Mouse (Mus musculus) limb, embryonic 13.5 days (tissue): ENCODE measurements around the gene Dock8. TPM values are rescaled to one million over a fixed set of nuclear protein-coding genes. Genes with fewer than 3 reads are reported as not detected.

ENCODE experiments used
- ATAC-seq: fragments of 200-750 bp; cut with Nextera tagmentation; 2 replicates; pipeline ENCODE4 v1.8.0; 2017; ENCODE audit warnings: low read depth, moderate number of reproducible peaks, moderate TSS enrichment; ENCODE audit not compliant: low FRiP score
- H3K27ac ChIP-seq: fragments of 300-500 bp; sonication (generic); 2 replicates; pipeline ENCODE4 v1.5.1; 2015; ENCODE audit warnings: inconsistent platforms, mild to moderate bottlenecking, moderate library complexity
- H3K27me3 ChIP-seq: fragments of 300-500 bp; sonication (generic); 2 replicates; pipeline ENCODE4 v1.6.1; 2015; ENCODE audit warnings: mild to moderate bottlenecking, inconsistent platforms
- H3K36me3 ChIP-seq: fragments of 300-500 bp; sonication (generic); 2 replicates; pipeline ENCODE4 v1.6.1; 2015; ENCODE audit warnings: inconsistent platforms, mild to moderate bottlenecking, moderate library complexity
- H3K4me1 ChIP-seq: fragments of 300-500 bp; sonication (generic); 2 replicates; pipeline ENCODE4 v1.6.1; 2015; ENCODE audit warnings: inconsistent platforms
- H3K4me2 ChIP-seq: fragments of 300-500 bp; sonication (generic); replicated peaks from 2 replicates; pipeline ENCODE4 v1.6.1; 2015; ENCODE audit warnings: inconsistent platforms, mild to moderate bottlenecking, moderate library complexity
- H3K4me3 ChIP-seq: fragments of 300-500 bp; sonication (generic); 2 replicates; pipeline ENCODE4 v1.5.1; 2015; ENCODE audit warnings: moderate library complexity, mild to moderate bottlenecking, inconsistent platforms
- H3K9ac ChIP-seq: fragments of 300-500 bp; sonication (generic); 2 replicates; pipeline ENCODE4 v1.6.1; 2015; ENCODE audit warnings: mild to moderate bottlenecking, inconsistent platforms
- H3K9me3 ChIP-seq: fragments of 300-500 bp; sonication (generic); 2 replicates; pipeline ENCODE4 v1.6.1; 2016; ENCODE audit warnings: inconsistent platforms
- WGBS: fragments of 180-500 bp; shearing (Covaris S2); methylation state at CpG from one replicate; pipeline ENCODE4 v1.1.7; 2015; 5-methylcytosine and 5-hydroxymethylcytosine counted together
- polyA plus RNA-seq: library from polyadenylated mRNA; unstranded; fragments of >200 nt; fragmentation: Nextera tagmentation; extraction: Ambion mirVana; gene quantifications from 2 replicates; pipeline ENCODE4 v1.2.1, GENCODE M21; 2015

Gene Dock8
- polyA plus RNA-seq, 1 experiment from 2014 or later: 5.5 TPM

GRCm38 (mm10) chr19:25144110-25145028 lies 145.0 kb downstream of the Dock8 start:
- H3K4me1 ChIP-seq: peaks cover 16% of the 10 kb centered on the region
- no peak for ATAC-seq
- H3K36me3 ChIP-seq: no peaks in the 10 kb centered on the region
- no peak overlapping the region for H3K27ac ChIP-seq
- H3K9ac ChIP-seq: no peak overlapping the region
- H3K27me3 ChIP-seq: no peaks in the 10 kb centered on the region
- WGBS: 38% methylated on average over 17 of the region's 17 CpGs
- no peaks in the 10 kb centered on the region for H3K9me3 ChIP-seq
- H3K4me2 ChIP-seq: no peak overlapping the region
- H3K4me3 ChIP-seq: no peak overlapping the region

DNA sequence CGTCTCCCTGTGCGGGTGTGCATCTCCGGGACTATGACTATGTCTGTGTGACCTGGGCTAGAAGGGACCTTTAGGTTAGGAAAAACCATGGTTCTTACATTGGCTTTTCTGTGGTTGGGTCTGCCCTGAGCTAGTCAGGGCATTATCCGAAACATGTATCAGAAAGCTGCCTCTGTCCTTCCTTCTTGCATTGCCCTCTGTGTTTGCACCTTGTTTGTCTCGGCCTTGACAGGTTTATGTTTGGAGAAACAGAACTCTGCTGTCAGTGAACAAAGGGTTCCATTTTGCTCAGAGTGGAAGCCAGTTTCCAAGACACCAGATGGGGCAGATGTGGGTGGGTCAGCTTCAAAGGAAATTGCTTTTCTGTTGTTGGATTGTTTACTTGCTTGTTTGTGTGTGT lies 145.8 kb downstream of the Dock8 start:
- Histone ChIP-seq H3K27ac (no peak overlapping the region), H3K9ac (no peak overlapping the region)
- ATAC-seq: no peak

DNA sequence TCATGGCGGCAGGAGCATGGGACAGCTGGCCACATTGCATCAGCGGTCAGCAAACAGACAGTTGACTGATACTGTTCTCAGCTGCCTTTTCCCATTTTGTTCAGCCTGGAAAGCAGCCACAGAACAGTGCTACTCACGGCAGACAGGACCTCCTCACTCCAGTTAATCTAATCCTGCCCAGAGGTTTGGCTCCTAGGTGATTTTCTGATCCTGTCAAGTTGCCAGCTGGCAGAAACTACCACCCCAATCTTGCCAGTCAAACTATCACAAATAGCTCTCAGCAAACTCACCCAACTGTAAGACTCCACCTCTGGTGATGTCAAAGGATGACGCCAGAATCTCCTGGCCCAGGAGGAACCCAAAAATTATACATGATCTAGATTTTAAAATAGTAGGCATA lies 146.8 kb downstream of the Dock8 start:
- no peak overlapping the region for H3K27ac ChIP-seq
- H3K27me3 ChIP-seq: no peaks in the 10 kb centered on the region
- H3K4me3 ChIP-seq: no peak overlapping the region
- peaks cover 16% of the 10 kb centered on the region for H3K4me1 ChIP-seq
- WGBS: 88% methylated on average over 4 of the region's 4 CpGs
- H3K9ac ChIP-seq: no peak overlapping the region
- no peaks in the 10 kb centered on the region for H3K9me3 ChIP-seq
- H3K4me2 ChIP-seq: no peak overlapping the region
- no peak for ATAC-seq
- H3K36me3 ChIP-seq: no peaks in the 10 kb centered on the region

More for the DNA sequence above, 145.8 kb downstream of the Dock8 start:
- Histone ChIP-seq H3K27me3 (no peaks in the 10 kb centered on the region), H3K4me3 (no peak overlapping the region), H3K36me3 (no peaks in the 10 kb centered on the region), H3K4me1 (peaks cover 16% of the 10 kb centered on the region), H3K9me3 (no peaks in the 10 kb centered on the region), H3K4me2 (no peak overlapping the region)
- WGBS: 65% methylated on average over 5 of the region's 5 CpGs

DNA sequence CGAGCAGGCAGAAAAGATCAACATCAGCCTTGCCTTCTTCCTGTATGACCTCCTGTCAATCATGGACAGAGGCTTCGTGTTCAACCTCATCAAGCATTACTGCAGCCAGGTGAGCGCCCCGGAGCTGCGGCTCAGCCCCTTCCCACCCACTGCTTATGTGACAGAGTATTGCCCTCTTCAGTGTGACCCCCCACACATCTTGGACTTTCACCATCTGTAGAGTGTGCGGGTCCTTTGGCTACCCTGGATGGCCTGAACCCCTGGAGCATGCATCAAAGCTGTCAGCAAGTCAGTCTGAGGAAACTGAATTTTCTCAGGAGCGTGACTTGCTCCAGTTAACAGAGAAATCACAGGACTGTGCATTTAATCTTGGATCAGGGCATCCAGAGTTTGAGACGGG lies 150.5 kb downstream of the Dock8 start:
- Histone ChIP-seq H3K36me3 (no peaks in the 10 kb centered on the region), H3K9me3 (no peaks in the 10 kb centered on the region), H3K4me3 (no peak overlapping the region), H3K9ac (no peak overlapping the region), H3K27ac (no peak overlapping the region), H3K4me1 (peaks cover 4% of the 10 kb centered on the region), H3K27me3 (no peaks in the 10 kb centered on the region), H3K4me2 (no peak overlapping the region)
- 65% methylated on average over 8 of the region's 8 CpGs for WGBS
- no peak for ATAC-seq

DNA sequence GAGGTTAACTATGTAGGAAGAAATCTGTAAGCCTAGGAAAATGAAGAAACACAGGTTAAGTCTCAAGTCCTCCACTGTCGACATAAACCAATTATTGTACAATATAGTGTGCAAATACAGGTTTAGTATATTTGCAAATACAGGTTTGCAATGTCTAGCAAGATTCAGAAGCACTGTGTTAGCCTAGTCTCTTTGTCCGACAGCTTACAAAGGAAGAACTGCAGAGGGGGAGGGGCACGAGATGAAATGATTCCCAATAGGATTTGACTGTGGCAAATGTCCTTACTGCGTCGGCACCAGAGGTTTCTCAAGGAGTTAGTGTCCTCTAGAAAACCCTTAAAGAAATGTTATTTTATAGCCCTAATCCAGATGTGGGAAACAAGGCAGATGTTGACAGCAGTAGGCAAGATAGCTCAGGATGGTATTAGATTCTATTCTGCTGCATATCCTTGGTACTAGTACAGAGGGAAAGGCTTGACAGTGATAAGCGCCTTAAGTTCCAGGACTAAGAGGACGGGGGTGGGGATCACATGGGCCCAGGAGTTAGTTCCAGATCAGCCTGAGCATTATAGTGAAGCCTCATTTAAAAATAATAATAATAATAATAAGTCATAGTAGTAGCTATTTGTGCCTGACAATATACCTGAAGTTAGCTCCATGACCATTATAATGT lies 155.3 kb downstream of the Dock8 start:
- 73% methylated on average over 7 of the region's 7 CpGs for WGBS
- Histone ChIP-seq H3K27ac (no peak overlapping the region), H3K9me3 (0 out of 2 replicates have a peak, but pooled peaks cover 3% of the 10 kb centered on the region), H3K9ac (no peak overlapping the region), H3K36me3 (no peaks in the 10 kb centered on the region), H3K27me3 (no peaks in the 10 kb centered on the region), H3K4me2 (no peak overlapping the region), H3K4me3 (no peak overlapping the region), H3K4me1 (no peaks in the 10 kb centered on the region)
- no peak for ATAC-seq

DNA sequence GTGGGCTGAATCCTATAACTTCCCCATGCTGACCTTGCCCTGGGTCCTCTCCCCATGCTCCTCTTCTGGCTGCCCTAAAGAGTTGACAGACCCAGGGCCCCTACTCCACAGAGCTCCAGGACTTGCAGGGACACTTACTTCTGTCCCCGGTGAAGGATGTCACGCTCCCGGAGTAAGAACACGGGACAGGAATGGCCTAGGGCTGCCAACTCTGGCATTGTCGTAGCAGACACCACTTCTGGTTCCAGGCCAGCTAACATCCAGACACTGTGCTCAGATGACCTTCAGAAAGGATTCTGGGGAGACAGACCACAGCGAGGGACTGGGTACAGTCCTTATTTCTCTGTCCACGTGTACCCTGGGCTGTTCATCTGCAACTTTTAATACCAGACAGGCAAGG lies 155.9 kb downstream of the Dock8 start:
- no peak for ATAC-seq
- Histone ChIP-seq H3K4me1 (no peaks in the 10 kb centered on the region), H3K4me3 (no peak overlapping the region), H3K9me3 (0 out of 2 replicates have a peak, but pooled peaks cover 4% of the 10 kb centered on the region), H3K27ac (no peak overlapping the region), H3K27me3 (no peaks in the 10 kb centered on the region), H3K9ac (no peak overlapping the region), H3K36me3 (no peaks in the 10 kb centered on the region), H3K4me2 (no peak overlapping the region)
- WGBS: 85% methylated on average over 7 of the region's 7 CpGs

DNA sequence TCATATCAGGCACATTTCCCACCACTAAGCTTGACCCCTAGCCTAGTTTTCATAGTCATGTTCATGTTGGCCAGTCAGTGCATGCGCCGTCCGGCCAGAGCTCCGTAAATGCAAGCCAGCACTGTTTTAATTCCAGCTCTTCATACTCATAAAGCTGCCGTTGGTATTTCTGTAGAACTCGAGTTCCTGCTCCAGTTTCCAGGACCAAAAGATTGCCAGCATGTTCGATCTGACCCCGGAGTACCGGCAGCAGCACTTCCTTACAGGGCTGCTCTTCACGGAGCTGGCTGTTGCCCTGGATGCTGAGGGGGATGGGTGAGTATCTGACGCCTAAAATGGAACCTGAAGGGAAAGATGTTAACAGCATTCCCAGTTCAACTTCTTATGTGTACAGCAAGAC lies 156.4 kb downstream of the Dock8 start:
- no peak for ATAC-seq
- Histone ChIP-seq H3K4me1 (no peaks in the 10 kb centered on the region), H3K4me2 (no peak overlapping the region), H3K27ac (no peak overlapping the region), H3K9ac (no peak overlapping the region), H3K4me3 (no peak overlapping the region), H3K36me3 (no peaks in the 10 kb centered on the region), H3K9me3 (0 out of 2 replicates have a peak, but pooled peaks cover 4% of the 10 kb centered on the region), H3K27me3 (no peaks in the 10 kb centered on the region)
- WGBS: 66% methylated on average over 11 of the region's 11 CpGs

GRCm38 (mm10) chr19:25162270-25162669 lies 162.9 kb downstream of the Dock8 start:
- Histone ChIP-seq H3K4me1 (0 out of 2 replicates have a peak, but pooled peaks cover 10% of the 10 kb centered on the region), H3K4me3 (no peak overlapping the region), H3K4me2 (no peak overlapping the region), H3K27ac (no peak overlapping the region), H3K9me3 (0 out of 2 replicates have a peak, but pooled peaks cover 4% of the 10 kb centered on the region), H3K36me3 (no peaks in the 10 kb centered on the region), H3K9ac (no peak overlapping the region), H3K27me3 (no peaks in the 10 kb centered on the region)
- WGBS: 87% methylated on average over 3 of the region's 3 CpGs
- ATAC-seq: no peak

GRCm38 (mm10) chr19:25163426-25163825 lies 164.1 kb downstream of the Dock8 start:
- no peak for ATAC-seq
- 0 out of 2 replicates have a peak, but pooled peaks cover 4% of the 10 kb centered on the region for H3K9me3 ChIP-seq
- H3K36me3 ChIP-seq: no peaks in the 10 kb centered on the region
- WGBS: 85% methylated on average over 12 of the region's 12 CpGs
- no peak overlapping the region for H3K4me2 ChIP-seq
- H3K9ac ChIP-seq: no peak overlapping the region
- H3K4me1 ChIP-seq: 0 out of 2 replicates have a peak, but pooled peaks cover 10% of the 10 kb centered on the region
- no peak overlapping the region for H3K4me3 ChIP-seq
- H3K27me3 ChIP-seq: no peaks in the 10 kb centered on the region
- H3K27ac ChIP-seq: no peak overlapping the region

DNA sequence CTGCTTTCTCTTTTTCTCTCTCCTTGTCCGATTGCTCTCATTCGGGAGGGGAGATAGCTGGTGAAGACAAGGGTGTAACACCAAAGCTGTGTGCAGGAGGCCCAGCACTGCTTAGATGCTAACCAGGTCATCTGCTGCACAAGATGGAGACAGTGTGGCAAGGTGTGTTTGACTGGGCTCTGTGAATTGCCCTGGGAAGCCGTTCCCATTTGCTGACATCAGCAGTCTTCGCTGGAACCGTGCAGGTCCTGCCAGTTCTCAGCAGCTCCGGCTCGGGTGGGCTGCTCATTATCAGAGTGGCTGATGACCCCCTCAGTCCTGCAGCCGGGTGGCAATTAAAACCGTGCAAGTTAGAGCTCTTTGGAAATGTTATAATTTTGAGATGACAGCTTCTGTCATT lies 167.1 kb downstream of the Dock8 start:
- no peaks in the 10 kb centered on the region for H3K9me3 ChIP-seq
- ATAC-seq: no peak
- H3K9ac ChIP-seq: no peak overlapping the region

DNA sequence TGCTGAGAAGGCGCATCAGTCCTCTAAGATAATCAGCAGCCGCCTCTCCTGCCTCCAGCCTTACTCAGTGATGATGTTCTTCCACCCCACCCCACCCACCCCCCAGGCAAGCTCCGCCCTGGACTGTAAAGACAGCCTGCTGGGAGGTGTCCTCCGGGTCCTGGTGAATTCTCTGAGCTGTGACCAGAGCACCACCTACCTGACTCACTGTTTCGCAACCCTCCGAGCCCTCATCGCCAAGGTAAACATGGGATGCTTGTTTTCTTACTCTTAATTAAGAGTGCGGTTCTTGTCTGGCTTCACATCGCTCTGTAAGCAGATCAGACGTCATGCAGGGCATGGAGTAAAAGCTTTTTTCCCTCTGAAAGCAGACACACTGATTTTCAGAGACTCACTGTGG lies 172.1 kb downstream of the Dock8 start:
- no peaks in the 10 kb centered on the region for H3K27me3 ChIP-seq
- H3K4me3 ChIP-seq: no peak overlapping the region
- no peak overlapping the region for H3K4me2 ChIP-seq
- H3K9ac ChIP-seq: no peak overlapping the region
- 60% methylated on average over 10 of the region's 10 CpGs for WGBS
- peaks cover 8% of the 10 kb centered on the region; the same call in 1 of the 2 replicates for H3K4me1 ChIP-seq
- no peak overlapping the region for H3K27ac ChIP-seq
- no peaks in the 10 kb centered on the region for H3K9me3 ChIP-seq
- no peak for ATAC-seq
- no peaks in the 10 kb centered on the region for H3K36me3 ChIP-seq

More for the DNA sequence above, 167.1 kb downstream of the Dock8 start:
- Histone ChIP-seq H3K27me3 (no peaks in the 10 kb centered on the region), H3K4me2 (no peak overlapping the region), H3K36me3 (no peaks in the 10 kb centered on the region), H3K4me1 (peaks cover 17% of the 10 kb centered on the region; the same call in 1 of the 2 replicates), H3K4me3 (no peak overlapping the region), H3K27ac (no peak overlapping the region)
- 45% methylated on average over 9 of the region's 9 CpGs for WGBS

GRCm38 (mm10) chr19:25176746-25177145 lies 177.4 kb downstream of the Dock8 start:
- H3K4me1 ChIP-seq: no peaks in the 10 kb centered on the region
- H3K9ac ChIP-seq: no peak overlapping the region
- H3K27me3 ChIP-seq: no peaks in the 10 kb centered on the region
- H3K27ac ChIP-seq: no peak overlapping the region
- ATAC-seq: no peak
- WGBS: 92% methylated on average over 11 of the region's 11 CpGs
- no peaks in the 10 kb centered on the region for H3K36me3 ChIP-seq
- no peaks in the 10 kb centered on the region for H3K9me3 ChIP-seq
- H3K4me3 ChIP-seq: no peak overlapping the region
- no peak overlapping the region for H3K4me2 ChIP-seq
